Mouse (Mus musculus) ES-Bruce4 (cell line): ENCODE measurements around the gene Pipox.

Experiments used
- CTCF ChIP-seq: IDR thresholded peaks from one replicate; pipeline ENCODE4 v1.8.1; 2011; ENCODE audit warnings: low read depth, low read length
- EP300 ChIP-seq: IDR thresholded peaks from 2 replicates; pipeline ENCODE4 v1.6.1; 2011; ENCODE audit warnings: low read depth, low read length; ENCODE audit not compliant: insufficient read depth
- POLR2A ChIP-seq: IDR thresholded peaks from one replicate; pipeline ENCODE4 v1.8.1; 2011; ENCODE audit warnings: low read length; ENCODE audit not compliant: insufficient read depth

DNA sequence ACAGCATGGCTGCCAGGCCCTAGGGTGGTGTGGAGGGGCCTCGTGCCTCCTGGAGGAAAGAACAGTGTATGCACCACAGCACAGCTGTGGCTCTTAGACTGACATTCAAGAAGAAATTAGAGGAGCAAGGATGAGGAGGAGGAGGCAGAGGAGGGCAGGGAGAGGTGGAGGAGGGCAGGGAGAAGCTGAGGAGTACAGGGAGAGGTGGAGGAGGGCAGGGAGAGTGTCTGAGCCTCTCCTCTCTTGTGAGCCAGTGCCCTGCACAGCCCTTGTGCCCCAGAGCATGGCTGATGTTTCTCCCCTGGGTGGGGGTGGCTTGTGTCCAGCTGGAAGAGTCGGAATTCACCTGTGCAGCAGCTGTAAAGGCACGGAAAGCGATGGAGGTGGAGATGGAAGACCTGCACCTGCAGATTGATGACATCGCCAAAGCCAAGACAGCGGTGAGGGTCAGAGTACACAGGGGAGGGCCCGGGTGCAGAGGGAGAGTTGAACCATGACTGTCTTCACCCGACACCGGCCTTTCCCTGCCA lies 46.2 kb downstream of the Pipox start:
- TF ChIP-seq POLR2A: no peak
- TF ChIP-seq EP300: no peak
- no peak for TF ChIP-seq CTCF
